Mouse (Mus musculus): ENCODE measurements around the gene Cdk2ap1. TPM values are rescaled to one million over a fixed set of nuclear protein-coding genes. Genes with fewer than 3 reads are reported as not detected.
"Not testable (repeated sequence)": the region's sequence is repeated elsewhere in the genome, so short reads cannot be mapped to it uniquely, and the experiment has no call there.

The Cdk2ap1 gene
- total RNA-seq, 2 experiments from 2014 or later = 70.8 to 80.5 TPM

DNA sequence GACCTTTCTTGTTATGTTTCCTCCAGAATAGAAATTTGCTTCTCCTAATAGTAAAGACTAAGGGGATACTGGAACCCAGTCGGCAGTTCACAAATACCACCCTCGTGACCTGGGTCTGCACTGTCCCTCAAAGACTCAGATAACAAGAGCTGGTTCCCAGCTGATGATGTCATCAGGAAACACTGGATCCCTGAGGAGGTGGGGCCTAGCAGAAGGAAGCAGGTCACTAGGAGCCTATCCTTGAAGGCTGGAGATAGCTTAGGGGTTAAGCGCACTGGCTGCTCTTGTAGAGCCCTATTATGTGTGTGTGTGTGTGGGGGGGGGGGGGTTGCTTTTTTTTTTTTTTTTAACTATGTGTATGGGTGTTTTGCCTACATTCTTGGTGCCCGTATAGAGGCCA is 62.8 kb downstream of the Cdk2ap1 start:
- ATAC-seq (replicated peaks; ENCODE audit: low FRiP score, poor library complexity, severe bottlenecking) = no peak

DNA sequence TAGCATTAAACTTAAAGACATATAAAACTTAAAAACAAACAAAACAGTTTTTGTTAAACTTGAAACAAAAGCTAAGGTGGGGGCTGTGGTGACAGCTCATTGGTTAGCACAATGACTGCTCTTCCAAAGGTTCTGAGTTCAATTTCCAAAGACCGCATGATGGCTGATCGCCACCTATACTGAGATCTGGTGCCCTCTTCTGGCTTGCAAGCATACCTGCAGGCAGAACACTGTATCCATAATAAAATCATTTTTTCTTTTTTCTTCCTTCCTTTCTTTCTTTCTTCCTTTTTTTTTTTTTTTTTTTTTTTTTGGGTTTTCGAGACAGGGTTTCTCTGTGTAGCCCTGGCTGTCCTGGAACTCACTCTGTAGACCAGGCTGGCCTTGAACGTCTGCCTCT is 63.6 kb downstream of the Cdk2ap1 start:
- ATAC-seq (replicated peaks; ENCODE audit: low FRiP score, poor library complexity, severe bottlenecking) = not testable (repeated sequence)

DNA sequence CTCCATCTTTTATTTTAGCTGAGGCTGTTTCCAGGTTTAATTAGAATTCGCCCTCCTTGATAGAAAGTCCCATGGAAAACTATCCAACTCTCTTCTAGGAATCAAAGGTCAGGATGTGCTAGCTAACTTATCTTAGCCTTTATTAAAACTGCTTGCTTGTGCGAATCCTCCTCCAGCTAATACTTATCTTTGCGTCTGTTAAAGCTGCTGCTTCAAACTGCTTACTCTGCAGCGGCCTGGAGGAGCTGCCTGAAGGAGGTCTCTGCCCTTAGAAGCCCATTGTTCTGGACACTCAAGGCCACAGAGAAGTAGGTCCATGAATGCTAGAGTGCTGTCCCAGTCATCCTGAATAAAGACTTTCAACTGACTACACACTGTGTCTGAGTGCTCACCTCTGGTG is 66.4 kb downstream of the Cdk2ap1 start:
- ATAC-seq (replicated peaks; ENCODE audit: low FRiP score, poor library complexity, severe bottlenecking) = no peak

Other genes starting within 250 kb of the Cdk2ap1 start
- gene Arl6ip4, start 247.0 kb downstream of the Cdk2ap1 start, total RNA-seq (2015; ENCODE audit: low replicate concordance) = 22.6 and 57.3 TPM in 2 replicates
- gene Arl6ip4, start 247.0 kb downstream of the Cdk2ap1 start, total RNA-seq (2017; ENCODE audit: low replicate concordance) = 21.8 and 56.7 TPM in 2 replicates
- 0.42 and 2.5 TPM in 2 replicates for gene Pitpnm2, start 113.3 kb downstream of the Cdk2ap1 start, total RNA-seq (2015; ENCODE audit: low replicate concordance)
- gene Pitpnm2, start 113.3 kb downstream of the Cdk2ap1 start, total RNA-seq (2017; ENCODE audit: low replicate concordance) = 0.51 and 0.76 TPM in 2 replicates
- gene Mphosph9, start 35.1 kb downstream of the Cdk2ap1 start, total RNA-seq (2015; ENCODE audit: low replicate concordance) = 39.0 and 47.6 TPM in 2 replicates
- 54.2 and 56.6 TPM in 2 replicates for gene Mphosph9, start 35.1 kb downstream of the Cdk2ap1 start, total RNA-seq (2017; ENCODE audit: low replicate concordance)
- 2.9 and 8.4 TPM in 2 replicates for gene 2810006K23Rik, start 35.0 kb downstream of the Cdk2ap1 start, total RNA-seq (2015; ENCODE audit: low replicate concordance)
- gene 2810006K23Rik, start 35.0 kb downstream of the Cdk2ap1 start, total RNA-seq (2017; ENCODE audit: low replicate concordance) = 5.1 and 6.2 TPM in 2 replicates
- gene Sbno1, start 62.9 kb upstream of the Cdk2ap1 start, total RNA-seq (2015; ENCODE audit: low replicate concordance) = 43.6 and 59.9 TPM in 2 replicates
- gene Sbno1, start 62.9 kb upstream of the Cdk2ap1 start, total RNA-seq (2017; ENCODE audit: low replicate concordance) = 84.5 and 106 TPM in 2 replicates
- gene Kmt5a, start 76.8 kb upstream of the Cdk2ap1 start, total RNA-seq (2015; ENCODE audit: low replicate concordance) = 307 and 377 TPM in 2 replicates
- 344 and 488 TPM in 2 replicates for gene Kmt5a, start 76.8 kb upstream of the Cdk2ap1 start, total RNA-seq (2017; ENCODE audit: low replicate concordance)
- 7.1 and 7.9 TPM in 2 replicates for gene Rilpl2, start 115.3 kb upstream of the Cdk2ap1 start, total RNA-seq (2015; ENCODE audit: low replicate concordance)
- 5.3 and 7.0 TPM in 2 replicates for gene Rilpl2, start 115.3 kb upstream of the Cdk2ap1 start, total RNA-seq (2017; ENCODE audit: low replicate concordance)
- gene Snrnp35, start 120.1 kb upstream of the Cdk2ap1 start, total RNA-seq (2015; ENCODE audit: low replicate concordance) = 1.7 and 7.9 TPM in 2 replicates
- 9.0 TPM in 1 of 2 replicates, not detected in the other for gene Snrnp35, start 120.1 kb upstream of the Cdk2ap1 start, total RNA-seq (2017; ENCODE audit: low replicate concordance)
- gene Rilpl1, start 168.3 kb upstream of the Cdk2ap1 start, total RNA-seq (2015; ENCODE audit: low replicate concordance) = not detected in 2 replicates
- gene Rilpl1, start 168.3 kb upstream of the Cdk2ap1 start, total RNA-seq (2017; ENCODE audit: low replicate concordance) = not detected in 2 replicates
- gene Tmed2, start 177.6 kb upstream of the Cdk2ap1 start, total RNA-seq (2015; ENCODE audit: low replicate concordance) = 454 and 638 TPM in 2 replicates
- 524 and 584 TPM in 2 replicates for gene Tmed2, start 177.6 kb upstream of the Cdk2ap1 start, total RNA-seq (2017; ENCODE audit: low replicate concordance)
- gene Ddx55, start 189.8 kb upstream of the Cdk2ap1 start, total RNA-seq (2015; ENCODE audit: low replicate concordance) = 5.8 and 9.6 TPM in 2 replicates
- gene Ddx55, start 189.8 kb upstream of the Cdk2ap1 start, total RNA-seq (2017; ENCODE audit: low replicate concordance) = 5.0 and 10.5 TPM in 2 replicates
- gene Eif2b1, start 216.0 kb upstream of the Cdk2ap1 start, total RNA-seq (2015; ENCODE audit: low replicate concordance) = 17.7 and 21.0 TPM in 2 replicates
- 7.8 and 15.2 TPM in 2 replicates for gene Eif2b1, start 216.0 kb upstream of the Cdk2ap1 start, total RNA-seq (2017; ENCODE audit: low replicate concordance)
- 6.1 and 20.5 TPM in 2 replicates for gene Gtf2h3, start 216.1 kb upstream of the Cdk2ap1 start, total RNA-seq (2015; ENCODE audit: low replicate concordance)
- 4.7 and 16.6 TPM in 2 replicates for gene Gtf2h3, start 216.1 kb upstream of the Cdk2ap1 start, total RNA-seq (2017; ENCODE audit: low replicate concordance)